Mouse (Mus musculus) ES-E14 (cell line): ENCODE measurements around the gene Rnf214. TPM values are rescaled to one million over a fixed set of nuclear protein-coding genes. Genes with fewer than 3 reads are reported as not detected.

ENCODE experiments used
- DNase-seq: peaks from one replicate; pipeline ENCODE4 v3.0.0-alpha.2; 2013; ENCODE audit warnings: low read depth, low spot score
- H3K27ac ChIP-seq: 2 replicates; pipeline ENCODE4 v1.5.1; 2012; ENCODE audit warnings: low read depth, mild to moderate bottlenecking, low read length, moderate library complexity, mixed read lengths; ENCODE audit not compliant: poor library complexity, insufficient read depth, severe bottlenecking
- H3K36me3 ChIP-seq: 2 replicates; pipeline ENCODE4 v1.6.1; 2012; ENCODE audit warnings: mild to moderate bottlenecking, low read length, moderate library complexity, mixed read lengths; ENCODE audit not compliant: control insufficient read depth, poor library complexity, insufficient read depth, severe bottlenecking
- H3K4me1 ChIP-seq, 2 experiments: fragments of 150-350 bp in 1 of 2; sonication (generic) in 1 of 2; 2 replicates each; pipeline ENCODE4 v1.6.1; 2012; ENCODE audit warnings: low read length in 2 of 2, mild to moderate bottlenecking in 1 of 2, mixed read lengths in 1 of 2; ENCODE audit not compliant: control insufficient read depth in 2 of 2, insufficient read depth in 2 of 2, poor library complexity in 1 of 2
- H3K4me3 ChIP-seq, 2 experiments: fragments of 150-350 bp in 1 of 2; sonication (generic) in 1 of 2; 2 replicates each; pipeline ENCODE4 v1.5.1; 2012; ENCODE audit warnings: low read length in 2 of 2, low read depth in 1 of 2, mild to moderate bottlenecking in 1 of 2, mixed read lengths in 1 of 2; ENCODE audit not compliant: insufficient read depth in 1 of 2, poor library complexity in 1 of 2, severe bottlenecking in 1 of 2
- H3K9ac ChIP-seq: 2 replicates; pipeline ENCODE4 v1.6.1; 2012; ENCODE audit warnings: low read depth, mild to moderate bottlenecking, low read length, mixed read lengths; ENCODE audit not compliant: poor library complexity, insufficient read depth, severe bottlenecking
- H3K9me3 ChIP-seq: fragments of 150-350 bp; sonication (generic); 2 replicates; pipeline ENCODE4 v1.6.1; 2012; ENCODE audit warnings: low read depth, mild to moderate bottlenecking, low read length; ENCODE audit not compliant: control insufficient read depth, insufficient read depth
- CHD2 ChIP-seq: IDR thresholded peaks from 2 replicates; pipeline ENCODE4 v1.6.1; 2014; ENCODE audit warnings: mild to moderate bottlenecking, low read depth, low read length, inconsistent platforms
- HCFC1 ChIP-seq: IDR thresholded peaks from 2 replicates; pipeline ENCODE4 v1.6.1; 2012; ENCODE audit warnings: low read length, inconsistent platforms, borderline replicate concordance; ENCODE audit not compliant: insufficient read depth
- MAFK ChIP-seq: IDR thresholded peaks from 2 replicates; pipeline ENCODE4 v1.6.1; 2014; ENCODE audit warnings: mild to moderate bottlenecking, low read depth, low read length, inconsistent platforms; ENCODE audit not compliant: insufficient read depth
- ZC3H11A ChIP-seq: IDR thresholded peaks from 2 replicates; pipeline ENCODE4 v1.6.1; 2012; ENCODE audit warnings: low read depth, mild to moderate bottlenecking, inconsistent platforms, low read length, borderline replicate concordance
- ZNF384 ChIP-seq: IDR thresholded peaks from 2 replicates; pipeline ENCODE4 v1.6.1; 2012; ENCODE audit warnings: low read depth, low read length, inconsistent platforms
- in situ Hi-C, 2 experiments: fragments of 600-800 bp; cut with MboI; formaldehyde crosslinking; loops; one replicate each; pipeline ENCODE4 v1.15.1; 2025; ENCODE audit warnings: low sequenced_read_pairs in 2 of 2, inconsistent platforms in 1 of 2; ENCODE audit not compliant: unreplicated experiment in 2 of 2
- total RNA-seq: library from RNA; depleted of rRNA; stranded (reverse); fragments of 300-350 nt; gene quantifications from 2 replicates; pipeline ENCODE4 v1.2.3, GENCODE M21; 2012

Gene Rnf214
- total RNA-seq, 1 experiment: 13.5 TPM

DNA sequence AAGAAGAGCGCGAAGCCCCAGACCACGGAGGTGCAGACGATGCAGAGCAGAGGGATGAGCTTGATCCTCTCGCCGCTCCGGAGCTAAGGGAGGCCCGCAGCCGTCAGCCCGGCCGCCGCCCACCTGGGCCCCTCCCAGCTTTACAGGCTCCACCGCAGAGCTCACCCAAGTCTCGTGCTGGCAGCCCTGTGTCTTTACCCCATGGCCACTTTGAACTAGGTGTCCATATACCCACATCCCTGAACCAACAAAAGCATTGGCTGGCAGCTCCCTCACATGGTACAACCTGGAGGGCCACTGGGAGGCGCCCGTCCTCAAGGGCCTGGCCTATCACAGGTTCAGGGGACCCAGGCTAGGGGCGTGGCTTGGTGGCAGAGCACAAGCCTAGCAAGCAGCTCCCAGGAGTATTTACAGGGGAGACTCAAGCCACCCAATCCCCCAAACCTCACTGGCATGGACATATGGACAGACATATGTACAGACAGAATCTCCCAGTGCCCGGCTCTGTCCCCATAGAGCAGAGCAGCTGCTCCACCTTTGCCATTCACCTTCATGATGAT is 34.7 kb upstream of the Rnf214 start:
- peaks cover 46% of the 10 kb centered on the region for H3K36me3 ChIP-seq
- no peak for DNase-seq
- no peak overlapping the region for H3K9ac ChIP-seq

GRCm38 (mm10) chr9:45939794-45940193 is 33.1 kb upstream of the Rnf214 start:
- no peak overlapping the region for H3K9ac ChIP-seq
- H3K27ac ChIP-seq: no peak overlapping the region
- DNase-seq: no peak
- H3K9me3 ChIP-seq: no peaks in the 10 kb centered on the region
- H3K4me3 ChIP-seq: no peak overlapping the region
- in situ Hi-C loops: no loop called here
- no peak for TF ChIP-seq HCFC1
- TF ChIP-seq ZNF384: no peak
- H3K36me3 ChIP-seq: peaks cover 34% of the 10 kb centered on the region
- H3K4me1 ChIP-seq: peaks cover 1 to 28% of the 10 kb centered on the region in 2 experiments; a peak in 3 of 4 replicates

More for the DNA sequence above, 34.7 kb upstream of the Rnf214 start:
- in situ Hi-C loops: no loop called here
- Histone ChIP-seq H3K27ac (no peak overlapping the region), H3K9me3 (no peaks in the 10 kb centered on the region), H3K4me3 (peak overlapping the region; percentile 29 to 34; a peak in 2 of 4 replicates), H3K4me1 (peaks cover 0 to 22% of the 10 kb centered on the region in 2 experiments; a peak in 3 of 4 replicates)
- TF ChIP-seq ZNF384 (no peak), ZC3H11A (no peak), MAFK (no peak), HCFC1 (no peak), CHD2 (no peak)

GRCm38 (mm10) chr9:45938952-45939637 is 32.4 kb upstream of the Rnf214 start:
- in situ Hi-C loops: no loop called here
- Histone ChIP-seq H3K4me1 (peaks cover 1 to 25% of the 10 kb centered on the region in 2 experiments; a peak in 2 of 4 replicates), H3K9me3 (no peaks in the 10 kb centered on the region), H3K9ac (no peak overlapping the region), H3K4me3 (no peak overlapping the region), H3K27ac (no peak overlapping the region), H3K36me3 (peaks cover 29% of the 10 kb centered on the region)
- DNase-seq: no peak
- TF ChIP-seq ZNF384 (no peak), MAFK (no peak), CHD2 (no peak), HCFC1 (no peak), ZC3H11A (no peak)

DNA sequence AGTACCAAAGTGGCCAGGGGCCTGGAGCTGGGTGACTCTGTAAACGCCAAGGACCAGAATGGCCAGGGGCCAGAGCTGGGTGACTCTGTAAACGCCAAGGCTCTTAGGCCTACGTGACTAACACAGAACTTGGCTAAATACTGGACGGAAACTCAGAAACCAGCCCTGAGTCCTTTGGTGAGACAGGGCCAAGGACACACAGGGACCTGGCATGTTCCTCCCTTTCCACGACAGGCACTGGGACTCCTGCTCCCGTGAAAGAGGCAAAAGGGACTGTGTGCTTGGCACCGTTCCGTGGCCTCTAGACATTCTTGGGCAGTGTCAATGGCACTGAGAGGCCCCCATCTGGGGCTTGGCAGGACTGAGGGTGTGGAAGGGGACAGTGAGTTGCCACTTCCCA is 31.4 kb upstream of the Rnf214 start:
- in situ Hi-C loops: no loop called here
- H3K36me3 ChIP-seq: peaks cover 20% of the 10 kb centered on the region

More for the DNA sequence above, 31.4 kb upstream of the Rnf214 start:
- H3K27ac ChIP-seq: no peak overlapping the region
- no peak for DNase-seq
- no peak overlapping the region for H3K9ac ChIP-seq
- peaks cover 1 to 24% of the 10 kb centered on the region in 2 experiments; a peak in 2 of 4 replicates for H3K4me1 ChIP-seq
- no peak for TF ChIP-seq MAFK
- TF ChIP-seq HCFC1: no peak
- TF ChIP-seq CHD2: no peak
- no peak for TF ChIP-seq ZNF384
- no peak for TF ChIP-seq ZC3H11A
- no peak overlapping the region for H3K4me3 ChIP-seq
- no peaks in the 10 kb centered on the region for H3K9me3 ChIP-seq
